Mouse (Mus musculus) gastrocnemius, postnatal 25 days (tissue): ENCODE data around the gene 2610002M06Rik. TPM values are rescaled to one million over a fixed set of nuclear protein-coding genes. Genes with fewer than 3 reads are reported as not detected.

Experiments used
- DNase-seq: peaks from one replicate; pipeline ENCODE4 v3.0.0; 2022
- long read RNA-seq, 2 experiments: library from polyadenylated mRNA; stranded (forward); transcript quantifications; one replicate each; pipeline ENCODE4 v2.0.0; 2021
- total RNA-seq, 2 experiments: library from RNA; stranded (reverse); gene quantifications; 1 replicate in 1 of 2; 2 replicates in 1 of 2; pipeline ENCODE4 v1.2.3; 2021

The 2610002M06Rik gene
- total RNA-seq = 1 to 10 TPM; 2.7 to 3.2 TPM
- long read RNA-seq, experiment 1, full-length matches to known transcripts = 3 of 3 reads
- long read RNA-seq, experiment 1, partial matches to known transcripts = 0 of 3 reads
- long read RNA-seq, experiment 1, other reads (novel, unspliced or antisense) = 0 of 3 reads
- long read RNA-seq, experiment 2, full-length matches to known transcripts = 2 of 4 reads
- long read RNA-seq, experiment 2, partial matches to known transcripts = 0 of 4 reads
- long read RNA-seq, experiment 2, other reads (novel, unspliced or antisense) = 2 of 4 reads

GRCm38 (mm10) chrX:107816218-107816554, at the start of gene 2610002M06Rik:
Gene 2610002M06Rik, minus strand, starts transcription at chrX:107816334.
- peak; percentile 80 for DNase-seq

GRCm38 (mm10) chrX:107858165-107858564, 42.0 kb upstream of the 2610002M06Rik start:
- no peak for DNase-seq

DNA sequence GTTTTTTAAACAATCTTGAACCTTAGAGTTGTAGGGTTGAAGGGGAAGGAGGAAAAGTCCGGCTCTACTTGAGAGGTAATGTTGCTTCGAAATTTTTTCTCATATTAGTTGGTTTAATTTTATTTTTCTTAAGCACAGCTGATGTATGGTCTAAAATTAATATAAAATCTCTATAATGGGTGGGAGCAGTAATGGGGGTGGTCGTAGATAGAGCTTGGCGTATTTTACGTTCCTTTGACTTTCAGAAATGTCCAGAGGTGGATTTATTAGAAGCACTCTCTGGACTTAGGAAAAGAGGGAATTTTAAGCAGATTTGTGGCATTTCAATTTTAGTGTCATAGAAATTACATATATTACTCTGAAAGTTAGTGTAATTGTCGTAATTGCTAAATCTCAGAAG, 592 bp upstream of the 2610002M06Rik start:
- no peak for DNase-seq

GRCm38 (mm10) chrX:107815502-107816217, 474 bp downstream of the 2610002M06Rik start:
- no peak for DNase-seq

DNA sequence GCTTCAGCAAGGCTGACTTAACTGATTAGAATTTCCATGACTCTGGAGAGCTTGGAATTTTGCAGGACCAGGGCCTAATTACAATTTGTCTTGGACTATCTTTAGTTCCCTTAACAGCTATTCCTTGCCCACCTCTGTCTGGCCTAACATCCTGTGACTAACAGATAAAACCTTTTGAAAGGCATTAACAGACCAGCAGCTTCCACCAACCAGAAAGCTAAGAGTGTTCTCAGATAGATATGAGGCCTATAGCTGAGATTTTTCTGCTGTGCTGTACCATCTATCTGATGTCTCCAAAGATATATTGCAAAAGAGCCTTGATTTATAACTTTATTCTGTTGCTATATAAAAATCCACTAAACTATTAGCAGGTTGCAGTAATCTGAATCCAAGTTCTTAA, 4.0 kb downstream of the 2610002M06Rik start:
- DNase-seq = no peak

- DNase-seq = no peak
Measured at GRCm38 (mm10) chrX:107796919-107797318, 19.2 kb downstream of the 2610002M06Rik start.

DNA sequence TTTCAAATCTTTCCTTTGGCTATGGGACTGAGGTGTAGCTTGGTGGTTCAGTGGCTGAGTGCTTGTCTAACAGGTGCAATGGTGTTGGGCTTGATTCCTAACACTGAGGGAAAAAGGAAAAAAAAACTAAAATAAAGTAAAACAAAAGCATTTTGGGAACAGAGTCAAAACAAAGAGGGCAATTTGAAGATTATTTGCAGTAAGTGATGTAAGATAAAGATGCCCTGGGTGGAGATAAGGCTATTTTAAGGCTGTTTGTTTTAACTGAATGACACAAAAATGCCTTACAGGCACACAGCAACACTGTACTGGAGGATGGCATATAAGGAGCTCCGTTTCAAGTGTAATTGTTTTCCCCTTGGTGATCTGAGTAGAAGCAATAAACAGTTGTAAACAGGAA, 20.3 kb downstream of the 2610002M06Rik start:
- DNase-seq = no peak

- DNase-seq = no peak
Measured at GRCm38 (mm10) chrX:107792290-107792689, 23.8 kb downstream of the 2610002M06Rik start, which contains the start of gene Tent5d. Gene Tent5d, plus strand, starts transcription at chrX:107792590.

DNA sequence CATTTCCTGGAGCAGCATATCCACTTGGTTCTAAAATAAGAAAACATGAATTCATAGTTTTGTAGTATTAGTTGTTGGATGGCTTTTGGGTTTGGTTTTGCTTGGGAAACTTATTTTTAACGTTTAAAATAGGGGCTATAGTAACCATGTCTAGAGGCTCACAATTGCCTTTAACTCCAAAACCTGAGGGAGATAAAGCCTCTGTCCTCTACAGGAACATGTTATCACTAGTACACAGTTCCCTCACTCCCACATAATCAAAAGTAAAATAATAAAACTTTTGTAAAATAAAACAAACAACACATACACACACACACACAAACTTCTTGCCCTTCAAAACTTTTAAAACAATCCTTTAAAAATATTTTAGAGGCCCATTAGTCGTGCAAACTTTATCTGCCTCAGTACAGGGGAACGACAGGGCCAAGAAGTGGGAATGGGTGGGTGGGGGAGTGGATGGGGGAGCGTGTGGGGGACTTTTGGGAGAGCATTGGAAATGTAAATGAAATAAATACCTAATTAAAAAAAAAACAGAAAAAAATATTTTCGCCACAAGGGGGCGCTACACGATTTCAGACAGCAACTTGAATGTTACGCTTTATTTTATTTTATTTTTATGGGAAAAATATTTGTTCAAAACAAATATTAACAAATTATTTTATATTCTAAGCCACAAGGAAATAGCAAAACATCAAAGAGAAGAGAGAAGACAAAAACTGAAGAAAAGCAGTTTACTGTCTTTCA, 25.2 kb downstream of the 2610002M06Rik start:
- no peak for DNase-seq

DNA sequence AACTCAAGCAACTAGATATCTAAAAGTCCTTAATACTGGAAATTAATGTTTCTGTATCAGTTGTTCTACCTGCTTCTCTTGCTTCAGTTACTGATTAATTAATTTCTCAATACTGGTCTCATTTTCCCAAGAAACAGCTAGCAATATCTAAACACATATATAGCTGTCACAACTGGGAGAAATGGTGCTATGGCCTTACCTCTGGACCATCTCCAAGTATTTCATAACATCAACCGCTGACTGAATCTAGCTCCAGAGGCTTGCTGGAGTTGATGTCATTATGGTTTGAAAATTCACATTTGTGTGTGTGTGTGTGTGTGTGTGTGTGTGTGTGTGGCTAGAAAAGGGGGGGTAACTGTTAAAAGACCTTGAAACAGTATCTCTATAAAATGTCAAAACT, 26.0 kb downstream of the 2610002M06Rik start:
- DNase-seq = no peak

DNA sequence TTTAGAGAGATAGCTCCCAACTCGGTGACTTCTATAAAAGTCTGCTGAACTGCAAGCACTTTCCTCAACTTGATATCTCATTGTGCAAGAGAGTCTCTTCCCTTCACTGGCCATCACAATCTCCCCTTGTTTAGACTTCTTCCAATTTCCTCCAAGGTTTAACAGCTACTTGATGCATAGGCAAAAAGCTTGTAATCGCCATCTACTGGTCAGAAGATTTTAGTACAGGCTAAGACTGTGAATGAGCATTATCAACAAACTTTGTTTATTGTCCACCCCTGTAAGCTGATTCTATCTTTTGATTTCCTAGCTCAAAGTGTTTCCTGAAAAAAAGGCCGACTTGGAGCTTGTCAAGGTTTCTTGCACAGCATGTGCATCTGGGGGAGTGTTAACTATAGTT, 48.2 kb downstream of the 2610002M06Rik start:
- DNase-seq = no peak

Other genes starting within 250 kb of the 2610002M06Rik start
- gene Tbx22, start 148.4 kb downstream of the 2610002M06Rik start, total RNA-seq = not detected
- gene Tent5d, start 23.7 kb downstream of the 2610002M06Rik start, total RNA-seq = not detected
- gene Gm732, start 132.1 kb upstream of the 2610002M06Rik start, total RNA-seq = not detected